Mouse (Mus musculus) megakaryocyte-erythroid progenitor cell, adult 5 weeks (primary cell): ENCODE data around the gene Plppr2. TPM values are rescaled to one million over a fixed set of nuclear protein-coding genes. Genes with fewer than 3 reads are reported as not detected.

Experiments
- polyA plus RNA-seq: library from polyadenylated mRNA; stranded (reverse); fragments of >175 nt; gene quantifications from 2 replicates; pipeline ENCODE4 v1.2.3, GENCODE M21; 2012

The Plppr2 gene
- polyA plus RNA-seq: 1.9 and 2.5 TPM in 2 replicates

GRCm38 (mm10) chr9:21936692-21937570 lies at the start of gene Plppr2:
Gene Plppr2 (plus strand): TSS chr9:21937033.

GRCm38 (mm10) chr9:21918035-21918592 lies 18.7 kb upstream of the Plppr2 start, which contains the start of gene Rab3d:
Gene Rab3d (minus strand): TSS chr9:21918192.

GRCm38 (mm10) chr9:21927208-21927753 lies 9.6 kb upstream of the Plppr2 start, which contains the start of the genes Ccdc159 and Tmem205:
Gene Ccdc159 (plus strand): TSS chr9:21927471.
Gene Tmem205 (minus strand): TSS chr9:21927556.

GRCm38 (mm10) chr9:21955570-21956281 lies 18.9 kb downstream of the Plppr2 start, which contains the start of gene Swsap1:
Gene Swsap1 (plus strand): TSS chr9:21955755.

GRCm38 (mm10) chr9:21963417-21963816 lies 26.6 kb downstream of the Plppr2 start, which contains the start of gene Epor:
Gene Epor (minus strand): TSS chr9:21963506.

GRCm38 (mm10) chr9:21989230-21990110 lies 52.6 kb downstream of the Plppr2 start, which contains the start of gene Rgl3:
Gene Rgl3 (minus strand): TSS chr9:21989446.

Other genes starting within 250 kb of the Plppr2 start
- 26.7 and 29.8 TPM in 2 replicates for gene Ldlr, start 213.6 kb upstream of the Plppr2 start, polyA plus RNA-seq
- 101 and 106 TPM in 2 replicates for gene Spc24, start 176.7 kb upstream of the Plppr2 start, polyA plus RNA-seq
- gene Kank2, start 138.3 kb upstream of the Plppr2 start, polyA plus RNA-seq: 1.9 and 2.9 TPM in 2 replicates
- 1.7 and 3.7 TPM in 2 replicates for gene Angptl8, start 101.5 kb upstream of the Plppr2 start, polyA plus RNA-seq
- 3.1 and 4.8 TPM in 2 replicates for gene Dock6, start 84.4 kb upstream of the Plppr2 start, polyA plus RNA-seq
- 35.5 and 43.8 TPM in 2 replicates for gene Rab3d, start 18.8 kb upstream of the Plppr2 start, polyA plus RNA-seq
- 0.26 and 0.54 TPM in 2 replicates for gene Ccdc159, start 9.6 kb upstream of the Plppr2 start, polyA plus RNA-seq
- 28.8 and 33.9 TPM in 2 replicates for gene Tmem205, start 9.5 kb upstream of the Plppr2 start, polyA plus RNA-seq
- 5.8 and 8.1 TPM in 2 replicates for gene Swsap1, start 18.7 kb downstream of the Plppr2 start, polyA plus RNA-seq
- gene Epor, start 26.5 kb downstream of the Plppr2 start, polyA plus RNA-seq: 45.2 and 62.0 TPM in 2 replicates
- gene Rgl3, start 52.4 kb downstream of the Plppr2 start, polyA plus RNA-seq: 0.03 and 0.11 TPM in 2 replicates
- gene Ccdc151, start 65.6 kb downstream of the Plppr2 start, polyA plus RNA-seq: not detected in 2 replicates
- 202 and 244 TPM in 2 replicates for gene Prkcsh, start 65.8 kb downstream of the Plppr2 start, polyA plus RNA-seq
- 0.02 and 0.03 TPM in 2 replicates for gene Elavl3, start 115.0 kb downstream of the Plppr2 start, polyA plus RNA-seq
- not detected in 2 replicates for gene Gm49318, start 134.2 kb downstream of the Plppr2 start, polyA plus RNA-seq
- gene Zfp653, start 134.3 kb downstream of the Plppr2 start, polyA plus RNA-seq: 19.3 and 24.5 TPM in 2 replicates
- 30.5 and 33.6 TPM in 2 replicates for gene Ecsit, start 148.4 kb downstream of the Plppr2 start, polyA plus RNA-seq
- gene Cnn1, start 162.2 kb downstream of the Plppr2 start, polyA plus RNA-seq: 0.06 TPM in 1 of 2 replicates, not detected in the other
- 75.1 and 88.1 TPM in 2 replicates for gene Elof1, start 180.1 kb downstream of the Plppr2 start, polyA plus RNA-seq
- gene Acp5, start 198.7 kb downstream of the Plppr2 start, polyA plus RNA-seq: 9.1 and 11.8 TPM in 2 replicates
- gene Pigyl, start 219.8 kb downstream of the Plppr2 start, polyA plus RNA-seq: 77.0 and 80.8 TPM in 2 replicates